Mouse (Mus musculus) spleen, embryonic (tissue): ENCODE measurements around the gene Mcm2.

Experiments
- CTCF ChIA-PET: fragments of 350-600 bp; sonication (Branson Sonifier 250); formaldehyde crosslinking; loops from one replicate; lab custom pipeline; 2022; lab: Charles Lee

Gene Mcm2

DNA sequence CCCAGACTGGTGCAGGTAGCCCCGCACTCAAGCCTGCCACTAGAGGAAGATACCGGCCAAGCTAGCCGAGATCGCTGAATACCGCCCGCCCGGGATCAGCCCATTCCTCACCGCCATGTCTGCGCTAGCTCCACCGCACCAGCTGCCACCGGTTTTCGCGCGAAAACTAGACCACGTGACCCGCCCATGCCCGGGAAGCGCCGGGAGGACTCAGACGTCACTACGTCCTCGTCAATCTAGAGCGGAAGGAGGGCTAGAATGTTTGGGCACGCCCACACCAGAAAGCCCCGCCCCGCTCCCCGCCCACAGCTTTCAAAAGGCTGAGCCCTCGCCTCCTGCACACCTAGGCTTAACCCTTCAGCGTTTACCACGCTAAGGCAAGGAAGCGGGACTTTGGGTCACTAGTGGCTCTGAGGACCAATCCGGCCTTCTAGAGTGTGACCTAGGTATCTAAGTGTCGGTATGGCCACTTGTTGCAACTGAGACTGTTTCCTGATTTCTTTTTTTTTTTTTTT, at the start of gene Mcm2:
Gene Mcm2 (minus strand): TSS at position 247 of the 515 bp plus-strand sequence.
- CTCF ChIA-PET, result no interaction called here

DNA sequence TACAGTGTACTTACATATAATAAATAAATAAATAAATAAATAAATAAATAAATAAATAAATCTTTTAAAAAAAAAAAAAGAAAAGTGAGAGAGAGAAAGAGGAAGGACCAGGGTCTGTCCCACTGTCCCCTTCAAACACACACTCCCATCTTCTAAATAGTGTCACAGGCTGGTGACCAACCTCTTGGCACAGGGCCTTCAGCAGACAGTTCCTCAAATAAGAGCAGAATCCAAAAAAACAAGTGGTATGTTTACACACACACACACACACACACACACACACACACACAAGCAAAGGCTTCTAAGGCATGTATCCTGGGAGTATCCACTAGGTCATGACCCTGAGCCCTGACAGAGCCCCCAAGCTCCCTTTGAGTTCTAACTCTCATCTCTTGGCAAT, 49.2 kb upstream of the Mcm2 start:
- CTCF ChIA-PET, result no interaction called here

DNA sequence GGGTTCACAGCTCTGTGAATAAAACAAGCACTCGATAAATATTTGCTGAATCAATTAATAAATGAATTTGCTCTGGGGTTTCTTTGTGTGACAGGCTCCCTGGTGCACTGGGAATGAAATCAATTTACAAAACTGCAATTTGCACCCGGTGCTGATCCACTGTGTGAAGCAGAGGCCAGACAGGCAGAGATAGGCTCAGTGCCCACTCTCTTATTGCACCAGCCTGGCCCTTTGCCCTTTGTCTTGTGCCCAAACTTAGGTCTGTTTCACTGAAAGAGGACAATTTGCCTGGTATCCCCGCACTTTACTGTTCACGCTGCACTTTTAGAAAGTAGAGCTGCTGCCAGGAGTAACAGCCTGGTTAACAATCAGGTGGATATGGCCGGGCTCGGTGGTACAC, 47.9 kb upstream of the Mcm2 start:
- CTCF ChIA-PET, result no interaction called here

DNA sequence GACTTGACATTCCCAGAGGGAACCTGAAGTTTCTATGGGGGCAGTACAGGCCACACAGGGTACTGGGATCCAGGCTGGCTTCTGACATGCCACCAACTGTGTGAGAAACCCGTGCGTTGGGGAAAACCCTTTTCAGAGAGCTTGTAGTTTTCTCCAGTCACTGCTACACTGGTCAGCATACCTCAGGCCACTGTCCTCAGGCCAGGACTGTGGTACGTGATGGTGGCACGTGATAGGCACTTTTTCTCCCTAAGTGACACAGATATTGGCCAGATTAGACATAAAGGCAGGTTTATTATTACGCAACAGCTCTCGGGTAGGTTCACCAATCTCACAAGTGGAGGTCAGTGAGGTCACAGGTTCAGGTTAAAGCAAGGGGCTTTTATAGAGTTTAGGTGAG, 45.1 kb upstream of the Mcm2 start:
- CTCF ChIA-PET, result interaction anchor here (0.7 kb wide), 1 partner anchor 16 kb away, joined by 5 read pairs; no protein-coding TSS in a partner anchor

DNA sequence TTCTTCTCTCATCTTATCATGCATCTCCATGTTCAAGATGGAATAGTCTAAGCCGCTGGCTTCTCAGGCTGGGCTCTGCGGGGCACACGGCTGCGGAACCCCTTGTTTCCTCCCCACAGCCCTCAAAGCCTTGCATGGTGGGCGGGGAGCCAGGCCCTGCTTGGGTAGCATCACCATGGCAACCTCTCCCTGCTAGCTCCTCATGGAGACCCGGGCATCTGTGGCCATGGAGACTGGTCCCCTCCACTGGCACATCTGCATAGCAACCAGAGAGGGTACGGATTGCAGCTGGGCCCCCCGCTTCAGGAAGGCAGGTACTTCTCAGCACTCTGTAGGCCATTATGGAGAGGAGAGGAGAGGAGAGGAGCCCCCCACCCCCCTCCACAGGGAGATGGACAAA, 44.0 kb upstream of the Mcm2 start:
- CTCF ChIA-PET, result no interaction called here

DNA sequence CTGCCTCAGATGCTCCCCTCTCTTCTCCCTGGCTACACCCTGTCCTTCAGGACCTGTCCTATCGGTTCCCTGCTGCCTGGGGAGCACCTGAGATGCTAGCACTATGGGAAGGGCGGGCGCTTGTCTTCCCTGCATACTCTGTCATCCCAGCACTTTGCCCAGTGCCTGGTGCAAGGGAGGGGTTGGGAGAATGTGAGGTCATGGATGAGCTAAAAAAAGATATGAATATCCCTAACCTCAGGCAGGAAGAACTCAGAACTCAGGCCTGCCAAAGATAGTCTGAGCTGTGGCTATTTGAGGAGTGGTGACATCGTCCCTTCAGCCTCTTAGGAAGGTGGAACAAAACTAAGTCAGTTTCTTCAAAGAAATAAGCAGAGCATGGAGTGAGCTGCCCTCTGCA, 43.0 kb upstream of the Mcm2 start:
- CTCF ChIA-PET, result no interaction called here

DNA sequence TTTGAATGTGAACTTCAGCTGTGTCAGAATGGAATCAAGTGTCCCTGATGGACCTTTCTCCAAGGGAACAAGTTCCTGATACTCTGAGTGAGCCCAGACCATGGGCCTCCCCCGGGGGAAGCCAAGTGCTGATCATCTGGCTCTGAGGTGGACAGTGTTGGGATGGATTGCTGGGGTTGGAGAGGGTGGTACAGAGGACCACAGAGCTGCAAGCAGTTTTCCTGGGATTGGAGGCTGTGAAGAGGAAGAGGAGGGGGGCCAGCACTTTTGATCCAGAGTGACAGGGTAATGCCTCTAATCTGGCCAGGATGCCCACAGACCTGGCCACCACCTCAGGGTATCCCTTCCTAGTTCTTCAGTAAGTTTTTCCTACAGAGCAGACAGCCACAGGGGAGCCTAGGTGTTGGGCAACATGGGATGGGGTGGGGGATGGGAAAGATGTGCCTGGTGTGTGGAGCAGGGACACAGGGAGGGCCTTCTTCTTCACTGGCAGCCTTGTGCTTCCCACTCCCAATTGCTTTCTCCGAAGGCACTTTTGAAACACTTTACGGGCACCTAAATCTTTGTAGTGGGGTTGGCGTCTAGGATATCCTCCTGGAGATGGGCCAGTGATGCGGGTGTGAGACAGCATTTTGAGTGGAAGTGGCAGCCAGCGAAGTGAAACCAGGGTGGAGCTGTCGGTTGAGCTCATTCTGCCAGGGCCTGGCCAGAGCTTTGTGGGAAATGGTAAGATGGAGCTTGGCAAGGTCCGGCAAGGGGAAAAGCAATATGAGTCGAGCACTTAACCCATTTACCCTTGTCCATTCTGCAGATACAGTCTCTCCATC, 41.7 kb upstream of the Mcm2 start:
- CTCF ChIA-PET, result no interaction called here

DNA sequence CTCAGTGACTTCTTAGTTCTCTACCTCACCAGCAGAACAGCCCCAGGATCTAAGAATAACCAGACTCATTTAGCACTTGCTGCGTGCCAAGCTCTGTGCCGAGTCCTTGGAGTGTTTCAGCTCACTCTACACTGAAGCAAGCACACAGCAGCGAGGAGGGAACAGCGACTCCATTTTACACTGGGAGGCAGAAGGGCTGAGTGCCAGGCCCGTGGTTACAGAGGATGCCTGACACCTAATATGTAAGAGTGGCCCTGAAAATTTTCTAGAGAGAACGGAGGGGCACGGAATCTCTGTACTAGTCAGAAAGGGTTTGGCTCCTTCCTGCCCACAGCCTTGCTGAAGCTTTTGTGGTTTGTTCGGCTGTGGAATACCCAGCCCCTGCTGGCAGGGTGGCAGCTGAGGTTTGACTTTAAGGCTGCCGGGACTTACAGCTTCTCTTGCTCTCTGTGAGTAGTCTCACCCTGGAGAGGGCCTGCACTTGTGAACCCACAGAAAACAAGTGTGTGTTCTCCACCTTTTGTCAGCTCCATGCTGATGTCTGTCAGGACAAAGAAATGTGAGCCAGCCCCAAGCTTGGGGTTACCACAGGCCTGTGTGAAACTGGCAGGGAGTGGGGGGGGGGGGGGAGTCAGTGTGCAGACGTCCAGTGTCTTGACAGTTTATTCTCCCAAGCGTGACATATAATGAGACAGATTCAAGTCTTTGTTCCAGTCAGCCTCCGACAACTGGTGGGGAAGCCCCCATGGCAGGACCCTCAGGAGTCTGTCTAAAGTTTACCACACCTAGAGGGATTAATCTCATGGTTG, 40.9 kb upstream of the Mcm2 start:
- CTCF ChIA-PET, result interaction anchor here (0.6 kb wide), 1 partner anchor 386 kb away, joined by 6 read pairs; no protein-coding TSS in a partner anchor

DNA sequence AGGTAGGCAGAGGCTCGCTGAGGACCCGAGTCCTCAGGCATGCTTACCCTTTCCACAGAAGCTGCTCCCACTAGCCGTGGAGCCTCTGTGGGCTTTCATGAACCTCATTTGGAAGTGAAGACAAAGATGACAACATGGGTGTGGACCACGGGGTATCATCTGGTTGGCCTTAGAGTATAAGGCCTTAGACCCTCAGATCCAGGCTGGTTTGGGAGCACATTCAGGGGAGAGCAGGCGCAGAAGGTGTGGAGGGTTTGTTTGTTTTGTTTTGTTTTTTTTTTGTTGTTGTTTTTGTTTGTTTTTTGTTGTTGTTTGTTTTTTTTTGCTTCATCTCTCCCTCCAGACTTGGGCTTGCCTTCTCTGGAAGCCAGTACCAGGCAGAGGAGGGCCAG, 40.1 kb upstream of the Mcm2 start:
- CTCF ChIA-PET, result no interaction called here

DNA sequence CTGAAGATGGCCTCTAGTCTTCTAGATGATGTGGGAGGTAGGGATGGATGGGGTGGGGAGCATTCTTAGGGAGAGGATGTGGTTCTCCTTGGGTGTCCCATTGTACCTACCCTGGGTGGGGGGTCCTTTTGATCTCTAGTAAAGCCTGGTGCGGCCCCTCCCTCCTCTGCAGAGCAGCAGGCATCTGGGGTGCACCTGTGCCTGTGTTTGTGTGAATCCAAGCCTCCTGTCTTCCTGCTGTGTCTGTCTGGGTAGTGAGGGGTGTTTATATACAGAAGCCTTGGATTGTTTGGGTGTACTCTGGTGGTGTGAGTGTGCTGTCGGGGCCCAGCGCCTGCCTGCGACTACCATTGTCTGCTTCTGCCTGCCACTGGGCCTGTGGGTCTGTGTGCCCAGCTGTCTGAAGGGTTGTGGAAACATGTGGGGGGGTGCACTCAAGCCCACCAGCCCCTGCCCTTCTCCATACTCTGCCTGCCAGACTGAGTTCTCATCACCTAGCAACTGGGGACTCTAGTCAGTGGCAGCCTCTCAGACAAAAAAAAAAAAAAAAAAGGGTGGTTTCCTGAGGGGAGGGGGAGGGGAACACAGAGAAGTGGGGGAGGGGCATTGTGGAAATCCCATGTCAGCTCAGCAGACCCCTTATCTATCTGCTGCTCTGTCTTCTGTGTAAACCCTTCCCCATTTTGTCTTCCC, 39.5 kb upstream of the Mcm2 start:
- CTCF ChIA-PET, result no interaction called here

DNA sequence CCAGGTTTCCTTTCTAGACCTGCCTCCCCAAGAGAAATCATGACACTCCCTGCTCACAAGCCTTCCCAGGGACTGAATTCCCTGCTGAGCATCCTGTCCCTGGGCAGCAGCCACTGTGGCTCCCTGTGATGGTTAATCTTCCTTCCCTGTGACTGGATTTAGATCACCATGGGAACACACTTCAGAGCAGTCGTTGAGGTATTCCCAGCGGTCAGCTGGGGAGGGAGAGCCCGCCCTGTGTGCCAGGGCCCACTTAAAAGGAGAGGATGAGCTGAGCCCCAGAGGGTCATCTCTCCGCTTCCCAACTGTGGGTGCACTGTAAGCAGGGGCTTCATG, 38.6 kb upstream of the Mcm2 start:
- CTCF ChIA-PET, result interaction anchor here (0.5 kb wide), 1 partner anchor 670 kb away, joined by 3 read pairs; no protein-coding TSS in a partner anchor

DNA sequence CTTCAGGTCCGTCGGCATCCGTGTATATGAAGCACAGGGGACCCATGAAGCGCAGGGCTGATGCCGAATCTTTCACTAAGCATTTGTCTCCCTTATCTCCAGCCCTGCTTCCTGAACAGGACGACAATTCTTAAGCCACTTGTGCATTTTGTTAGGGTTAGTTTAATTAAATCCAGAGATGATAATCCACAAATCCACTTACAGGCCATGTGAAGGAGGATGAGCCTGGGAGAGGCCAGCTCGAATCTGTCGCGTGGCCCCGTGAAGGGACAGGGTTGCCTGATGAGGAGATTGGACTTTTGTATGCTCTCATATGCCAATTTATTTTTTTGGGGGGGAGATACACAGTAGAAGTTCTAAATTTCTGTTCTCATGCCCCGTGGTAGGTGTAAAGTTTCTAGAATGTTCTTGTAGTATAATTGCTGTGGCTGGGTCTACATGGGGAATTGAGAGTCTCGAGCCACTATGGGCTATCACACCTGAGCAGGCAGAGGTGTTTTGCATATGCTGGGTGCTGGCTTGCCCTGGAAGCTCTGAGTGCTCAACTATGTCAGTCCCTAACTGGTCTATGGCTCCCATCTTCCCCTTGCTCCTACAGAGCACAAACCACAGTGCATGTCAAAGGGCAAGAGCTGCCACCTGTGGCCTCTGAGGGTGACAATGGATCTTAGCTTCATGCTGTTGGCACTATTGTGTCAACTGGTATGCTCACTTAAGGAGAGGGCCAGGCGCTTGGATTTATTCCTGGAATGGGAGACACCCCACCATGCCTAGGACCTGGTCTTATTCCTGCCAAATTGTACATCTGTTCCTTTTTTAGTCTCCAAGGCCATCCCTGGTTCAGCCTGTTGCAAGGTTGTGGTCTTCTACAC, 38.0 kb upstream of the Mcm2 start:
- CTCF ChIA-PET, result interaction anchor here (0.5 kb wide), 1 partner anchor 671 kb away, joined by 3 read pairs; no protein-coding TSS in a partner anchor

DNA sequence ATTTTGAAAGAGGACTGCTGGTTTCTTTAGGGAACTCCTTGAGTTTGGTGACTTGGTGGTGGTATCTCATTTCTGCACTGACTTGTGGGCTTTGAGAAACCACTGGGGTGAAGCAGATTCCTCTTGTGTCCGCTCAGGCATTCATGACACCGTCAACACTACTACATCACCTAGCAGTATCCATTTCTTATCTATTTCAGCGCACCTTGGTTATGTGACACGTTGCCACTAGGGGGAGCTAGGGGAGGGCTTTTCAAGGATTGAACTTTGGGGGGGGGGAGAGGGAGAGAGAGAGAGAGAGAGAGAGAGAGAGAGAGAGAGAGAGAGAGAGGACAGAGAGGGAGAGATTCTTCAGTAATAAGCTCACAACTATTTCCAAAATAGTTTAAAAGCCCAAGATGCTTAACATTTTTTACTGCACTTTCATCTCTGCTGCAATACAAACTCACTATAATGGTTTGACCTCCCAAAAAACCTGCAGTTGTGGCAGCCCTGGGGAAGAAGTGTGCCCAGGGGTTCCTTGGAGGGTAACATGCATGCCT, 37.2 kb upstream of the Mcm2 start:
- CTCF ChIA-PET, result no interaction called here

DNA sequence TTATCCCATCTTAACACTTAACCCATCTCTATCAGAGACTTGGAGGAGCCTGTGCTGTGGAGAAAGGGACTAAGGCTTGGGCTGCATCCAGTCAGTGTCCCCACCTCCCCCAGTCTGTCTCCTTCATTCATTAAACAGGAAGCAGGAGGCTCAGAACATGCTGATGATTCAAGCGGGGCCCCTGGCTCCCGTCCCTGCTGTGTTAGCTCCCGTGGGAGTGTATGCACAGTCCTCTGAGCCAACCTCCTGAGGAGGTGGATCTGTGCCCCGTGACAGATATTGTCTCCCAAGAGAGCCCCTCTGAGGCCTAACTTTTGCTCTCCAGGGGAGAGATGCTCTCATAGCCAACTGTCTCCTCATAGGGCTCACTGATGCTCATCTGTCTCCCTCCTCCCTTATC, 36.2 kb upstream of the Mcm2 start:
- CTCF ChIA-PET, result no interaction called here

DNA sequence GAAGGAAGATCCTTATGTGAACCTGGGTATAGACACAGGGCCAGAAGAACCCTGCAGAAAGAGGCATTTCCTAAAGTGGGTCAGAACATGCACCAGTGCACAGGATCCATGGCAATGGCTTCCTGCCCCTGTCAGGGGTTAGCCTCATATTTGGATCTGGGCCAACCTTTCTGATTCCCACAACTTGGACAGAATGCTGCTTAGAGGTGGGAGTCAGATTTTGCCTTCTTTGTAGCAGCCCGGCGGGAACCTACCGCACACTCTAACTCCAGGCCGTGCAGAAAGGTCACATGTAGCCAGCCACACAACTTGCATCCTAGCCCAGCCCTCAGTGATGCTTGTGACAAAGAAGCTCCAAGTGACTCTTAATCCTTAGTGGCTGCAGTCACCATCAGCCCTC, 35.6 kb upstream of the Mcm2 start:
- CTCF ChIA-PET, result no interaction called here

DNA sequence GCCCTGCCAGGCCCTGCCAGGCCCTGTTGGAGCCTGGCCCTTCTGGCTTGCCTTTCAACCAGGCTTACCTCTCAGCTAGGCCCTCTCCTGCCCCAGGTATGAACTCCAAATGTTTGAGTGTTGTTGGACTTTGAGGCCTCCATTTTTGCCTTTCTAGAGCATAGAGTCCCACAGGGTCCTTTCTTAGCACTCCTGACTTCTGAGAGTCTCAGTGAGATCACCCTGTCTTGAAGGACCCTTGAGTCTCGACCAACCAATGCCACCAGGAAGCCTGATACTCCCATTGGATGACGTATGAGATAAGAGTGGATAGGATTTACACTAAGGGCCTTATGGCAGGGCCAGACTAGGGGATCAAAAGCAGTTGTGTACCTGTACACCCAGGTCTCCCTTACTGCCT, 32.9 kb upstream of the Mcm2 start:
- CTCF ChIA-PET, result no interaction called here

DNA sequence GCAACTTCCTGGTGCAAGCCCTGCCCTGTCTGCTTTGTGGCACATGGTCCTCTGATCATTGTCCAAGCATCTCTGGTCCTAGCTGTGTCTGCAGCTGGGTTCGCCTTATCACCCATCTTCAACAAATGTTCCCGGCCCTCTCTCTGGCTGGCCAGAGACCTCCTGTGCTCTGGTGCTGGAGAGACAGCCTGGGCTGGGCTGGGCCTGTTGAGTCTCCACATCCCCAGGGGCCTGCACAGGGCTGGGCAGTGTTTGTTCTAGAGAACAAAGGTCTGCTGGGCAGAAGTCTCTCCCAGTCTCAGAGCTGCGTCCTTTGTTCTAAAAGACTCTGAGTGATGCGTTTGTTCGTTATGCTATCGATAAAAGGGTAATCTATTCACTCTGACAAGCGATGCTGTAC, 31.5 kb upstream of the Mcm2 start:
- CTCF ChIA-PET, result no interaction called here

DNA sequence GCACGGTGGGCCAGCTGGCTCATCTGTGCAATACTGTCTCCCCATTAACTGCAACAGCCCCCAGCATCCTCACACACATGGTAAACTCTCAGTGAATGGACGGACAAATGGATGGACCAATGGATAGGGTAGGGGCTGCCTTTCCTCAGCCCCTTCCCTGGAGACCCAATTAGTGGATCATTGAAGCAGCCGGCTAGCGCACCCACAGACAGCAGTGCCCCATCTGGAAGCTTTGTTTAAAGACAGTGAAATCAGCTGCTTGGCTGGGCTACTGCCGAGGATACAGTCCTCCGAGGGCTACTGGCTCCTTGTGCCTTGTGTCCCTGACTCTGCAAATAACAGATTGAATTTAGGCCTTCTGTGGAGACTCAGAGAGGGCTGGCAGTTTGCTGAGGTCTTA, 30.9 kb upstream of the Mcm2 start:
- CTCF ChIA-PET, result no interaction called here

DNA sequence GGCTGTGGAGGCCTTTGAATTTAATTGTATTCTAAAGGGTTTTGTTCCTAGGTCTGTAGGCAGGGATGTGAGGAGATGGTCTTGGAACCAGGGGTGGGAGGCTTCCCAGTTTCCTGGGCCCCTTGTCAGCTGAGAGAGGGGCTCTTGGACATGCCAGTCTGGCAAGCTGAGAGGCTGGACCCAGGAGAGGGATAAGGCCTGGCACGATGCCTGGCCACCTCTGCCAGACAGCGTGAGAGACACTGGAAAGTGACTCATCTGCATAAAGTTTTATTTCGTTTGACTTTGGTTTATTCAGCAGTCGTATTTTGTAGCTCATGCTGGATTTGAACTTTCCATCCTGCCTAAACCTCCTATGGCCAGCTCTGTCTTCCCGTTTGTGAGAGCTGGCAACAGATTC, 30.0 kb upstream of the Mcm2 start:
- CTCF ChIA-PET, result interaction anchor here (0.6 kb wide), 1 partner anchor 29 kb away, joined by 3 read pairs; no protein-coding TSS in a partner anchor

DNA sequence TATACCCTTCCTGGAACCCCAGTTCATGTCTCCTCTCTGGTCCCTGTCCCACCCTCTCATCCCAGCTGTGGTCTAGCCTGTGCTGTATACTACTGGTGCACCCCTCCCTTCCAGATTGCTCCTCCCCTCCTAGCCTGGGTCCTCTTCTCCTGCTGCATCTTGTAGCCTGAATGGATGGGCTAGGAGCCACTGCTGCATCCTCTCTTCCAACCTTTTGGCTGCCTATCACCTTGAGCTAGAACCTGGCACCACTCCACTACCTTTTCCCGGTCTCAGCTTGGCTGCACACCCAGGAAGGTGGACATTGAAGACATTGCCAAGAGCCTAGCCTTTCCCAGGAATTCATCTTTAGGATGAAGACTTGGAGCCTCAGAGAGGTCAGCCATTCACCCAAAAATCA, 29.4 kb upstream of the Mcm2 start:
- CTCF ChIA-PET, result interaction anchor here (0.6 to 1.4 kb wide), 2 partner anchors 15 to 624 kb away, joined by 3 to 5 read pairs; no protein-coding TSS in a partner anchor
